Mouse (Mus musculus) frontal cortex, postnatal 10 days (tissue): ENCODE results near the gene Scnn1b.

Experiments
- DNase-seq, 2 experiments: peaks; one replicate each; pipeline ENCODE4 v3.0.0; 2022; ENCODE audit warnings: low spot score in 2 of 2, mixed read lengths in 1 of 2

Scnn1b gene

GRCm38 (mm10) chr7:121966169-121966568 is 101.3 kb downstream of the Scnn1b start:
- no peak for DNase-seq
